Mouse (Mus musculus) forebrain, embryonic 13.5 days (tissue): ENCODE data around the gene Nrros. TPM values are rescaled to one million over a fixed set of nuclear protein-coding genes. Genes with fewer than 3 reads are reported as not detected.
A peak's percentile ranks its signal among the peaks of the same experiment; 100 is the strongest.

Experiments used
- ATAC-seq: fragments of 200-750 bp; cut with Nextera tagmentation; 2 replicates; pipeline ENCODE4 v1.8.0; 2017
- H3K27ac ChIP-seq: fragments of 300-500 bp; sonication (generic); 2 replicates; pipeline ENCODE4 v1.5.1; 2015; ENCODE audit warnings: inconsistent platforms, mild to moderate bottlenecking, moderate library complexity
- H3K27me3 ChIP-seq: fragments of 300-500 bp; sonication (generic); 2 replicates; pipeline ENCODE4 v1.6.1; 2015; ENCODE audit warnings: mild to moderate bottlenecking, inconsistent platforms
- H3K36me3 ChIP-seq: fragments of 300-500 bp; sonication (generic); 2 replicates; pipeline ENCODE4 v1.6.1; 2015; ENCODE audit warnings: mild to moderate bottlenecking, inconsistent platforms; ENCODE audit not compliant: poor library complexity, severe bottlenecking
- H3K4me1 ChIP-seq: fragments of 300-500 bp; sonication (generic); 2 replicates; pipeline ENCODE4 v1.6.1; 2015; ENCODE audit warnings: inconsistent platforms
- H3K4me2 ChIP-seq: fragments of 300-500 bp; sonication (generic); 2 replicates; pipeline ENCODE4 v1.6.1; 2015; ENCODE audit warnings: inconsistent platforms, mild to moderate bottlenecking, moderate library complexity
- H3K4me3 ChIP-seq: fragments of 300-500 bp; sonication (generic); 2 replicates; pipeline ENCODE4 v1.5.1; 2015; ENCODE audit warnings: mild to moderate bottlenecking, inconsistent platforms
- H3K9ac ChIP-seq: fragments of 300-500 bp; sonication (generic); 2 replicates; pipeline ENCODE4 v1.6.1; 2015; ENCODE audit warnings: mild to moderate bottlenecking, inconsistent platforms
- H3K9me3 ChIP-seq: fragments of 300-500 bp; sonication (generic); replicated peaks from 2 replicates; pipeline ENCODE4 v1.6.1; 2016; ENCODE audit warnings: inconsistent platforms
- WGBS: fragments of 180-500 bp; shearing (Covaris S2); methylation state at CpG from one replicate; pipeline ENCODE4 v1.1.7; 2015; 5-methylcytosine and 5-hydroxymethylcytosine counted together
- polyA plus RNA-seq: library from polyadenylated mRNA; unstranded; fragments of >200 nt; fragmentation: Nextera tagmentation; extraction: Ambion mirVana; gene quantifications from 2 replicates; pipeline ENCODE4 v1.2.1, GENCODE M21; 2015

Nrros gene
- polyA plus RNA-seq, 1 experiment from 2014 or later: 7.2 TPM

- Histone ChIP-seq H3K4me2 (peak overlapping the region; percentile 18), H3K36me3 (no peaks in the 10 kb centered on the region), H3K27me3 (no peaks in the 10 kb centered on the region), H3K9ac (no peak overlapping the region), H3K9me3 (no peaks in the 10 kb centered on the region), H3K4me1 (peaks cover 7% of the 10 kb centered on the region), H3K4me3 (no peak overlapping the region), H3K27ac (no peak overlapping the region)
- no peak for ATAC-seq
- WGBS: 57% methylated on average over 17 of the region's 18 CpGs
Measured at GRCm38 (mm10) chr16:32176896-32177686, 11.7 kb upstream of the Nrros start.

GRCm38 (mm10) chr16:32175029-32175428 lies 9.6 kb upstream of the Nrros start:
- no peak overlapping the region for H3K4me2 ChIP-seq
- ATAC-seq: no peak
- H3K4me1 ChIP-seq: peaks cover 7% of the 10 kb centered on the region
- no peaks in the 10 kb centered on the region for H3K36me3 ChIP-seq
- H3K9me3 ChIP-seq: no peaks in the 10 kb centered on the region
- H3K9ac ChIP-seq: no peak overlapping the region
- no peaks in the 10 kb centered on the region for H3K27me3 ChIP-seq
- WGBS: 92% methylated on average over 4 of the region's 4 CpGs
- H3K27ac ChIP-seq: no peak overlapping the region
- H3K4me3 ChIP-seq: no peak overlapping the region

GRCm38 (mm10) chr16:32174340-32175005 lies 9.1 kb upstream of the Nrros start:
- H3K4me1 ChIP-seq: peaks cover 7% of the 10 kb centered on the region
- H3K36me3 ChIP-seq: no peaks in the 10 kb centered on the region
- H3K4me2 ChIP-seq: no peak overlapping the region
- 89% methylated on average over 8 of the region's 8 CpGs for WGBS
- H3K27ac ChIP-seq: no peak overlapping the region
- no peaks in the 10 kb centered on the region for H3K9me3 ChIP-seq
- ATAC-seq: no peak
- H3K9ac ChIP-seq: no peak overlapping the region
- H3K4me3 ChIP-seq: no peak overlapping the region
- H3K27me3 ChIP-seq: no peaks in the 10 kb centered on the region

GRCm38 (mm10) chr16:32173401-32173800 lies 8.0 kb upstream of the Nrros start:
- Histone ChIP-seq H3K4me2 (no peak overlapping the region), H3K4me3 (no peak overlapping the region), H3K4me1 (peaks cover 7% of the 10 kb centered on the region), H3K9me3 (no peaks in the 10 kb centered on the region), H3K36me3 (no peaks in the 10 kb centered on the region), H3K27me3 (no peaks in the 10 kb centered on the region), H3K27ac (no peak overlapping the region), H3K9ac (no peak overlapping the region)
- 74% methylated on average over 10 of the region's 11 CpGs for WGBS
- ATAC-seq: no peak

- 87% methylated on average over 5 of the region's 5 CpGs for WGBS
Measured at GRCm38 (mm10) chr16:32171031-32171731, 5.8 kb upstream of the Nrros start.

GRCm38 (mm10) chr16:32167819-32168545 lies 2.6 kb upstream of the Nrros start:
- Histone ChIP-seq H3K9me3 (no peaks in the 10 kb centered on the region), H3K4me2 (no peak overlapping the region), H3K9ac (no peak overlapping the region), H3K27me3 (peaks cover 11% of the 10 kb centered on the region), H3K4me3 (no peak overlapping the region), H3K27ac (no peak overlapping the region), H3K36me3 (no peaks in the 10 kb centered on the region), H3K4me1 (peaks cover 9% of the 10 kb centered on the region)
- WGBS: 93% methylated on average over 4 of the region's 4 CpGs
- no peak for ATAC-seq

More at GRCm38 (mm10) chr16:32171031-32171731, 5.8 kb upstream of the Nrros start:
- no peaks in the 10 kb centered on the region for H3K9me3 ChIP-seq
- no peaks in the 10 kb centered on the region for H3K4me1 ChIP-seq
- no peak for ATAC-seq
- no peak overlapping the region for H3K4me3 ChIP-seq
- H3K27ac ChIP-seq: no peak overlapping the region
- H3K27me3 ChIP-seq: no peaks in the 10 kb centered on the region; the same call in 1 of the 2 replicates
- no peak overlapping the region for H3K9ac ChIP-seq
- H3K4me2 ChIP-seq: no peak overlapping the region
- H3K36me3 ChIP-seq: no peaks in the 10 kb centered on the region

GRCm38 (mm10) chr16:32164396-32165027 lies 882 bp downstream of the Nrros start:
- Histone ChIP-seq H3K36me3 (no peaks in the 10 kb centered on the region), H3K27ac (no peak overlapping the region), H3K4me1 (peaks cover 9% of the 10 kb centered on the region), H3K27me3 (peaks cover 11% of the 10 kb centered on the region), H3K9me3 (no peaks in the 10 kb centered on the region), H3K4me2 (peak overlapping the region; percentile 71; the same call in 1 of the 2 replicates), H3K4me3 (peak overlapping the region; percentile 37; the same call in 1 of the 2 replicates), H3K9ac (no peak overlapping the region; the same call in 1 of the 2 replicates)
- 70% methylated on average over 19 of the region's 19 CpGs for WGBS
- no peak for ATAC-seq

- 80% methylated on average over 5 of the region's 5 CpGs for WGBS
- H3K27ac ChIP-seq: no peak overlapping the region
- ATAC-seq: no peak
Measured at GRCm38 (mm10) chr16:32163891-32164290, 1.5 kb downstream of the Nrros start.

GRCm38 (mm10) chr16:32163392-32163791 lies 2.0 kb downstream of the Nrros start:
- H3K4me1 ChIP-seq: peaks cover 9% of the 10 kb centered on the region
- ATAC-seq: no peak
- no peak overlapping the region for H3K4me3 ChIP-seq
- H3K4me2 ChIP-seq: no peak overlapping the region
- peaks cover 11% of the 10 kb centered on the region for H3K27me3 ChIP-seq
- WGBS: 74% methylated on average over 4 of the region's 4 CpGs
- H3K27ac ChIP-seq: no peak overlapping the region
- H3K9ac ChIP-seq: no peak overlapping the region
- H3K36me3 ChIP-seq: no peaks in the 10 kb centered on the region
- H3K9me3 ChIP-seq: no peaks in the 10 kb centered on the region

More at GRCm38 (mm10) chr16:32163891-32164290, 1.5 kb downstream of the Nrros start:
- no peaks in the 10 kb centered on the region for H3K9me3 ChIP-seq
- no peaks in the 10 kb centered on the region for H3K36me3 ChIP-seq
- H3K4me3 ChIP-seq: no peak overlapping the region
- H3K4me1 ChIP-seq: peaks cover 9% of the 10 kb centered on the region
- H3K9ac ChIP-seq: no peak overlapping the region
- H3K4me2 ChIP-seq: no peak overlapping the region
- H3K27me3 ChIP-seq: peaks cover 11% of the 10 kb centered on the region

- WGBS: 93% methylated on average over 9 of the region's 9 CpGs
- H3K9ac ChIP-seq: no peak overlapping the region
- no peaks in the 10 kb centered on the region for H3K9me3 ChIP-seq
- H3K4me3 ChIP-seq: no peak overlapping the region
- H3K4me2 ChIP-seq: no peak overlapping the region
- no peak overlapping the region for H3K27ac ChIP-seq
- ATAC-seq: no peak
- no peaks in the 10 kb centered on the region for H3K36me3 ChIP-seq
- H3K27me3 ChIP-seq: peaks cover 11% of the 10 kb centered on the region
- peaks cover 9% of the 10 kb centered on the region for H3K4me1 ChIP-seq
Measured at GRCm38 (mm10) chr16:32160742-32161323, 4.6 kb downstream of the Nrros start.

- no peaks in the 10 kb centered on the region for H3K36me3 ChIP-seq
Measured at GRCm38 (mm10) chr16:32158966-32159365, 6.4 kb downstream of the Nrros start.

More at GRCm38 (mm10) chr16:32158966-32159365, 6.4 kb downstream of the Nrros start:
- peaks cover 14% of the 10 kb centered on the region; the same call in 1 of the 2 replicates for H3K4me1 ChIP-seq
- H3K9ac ChIP-seq: no peak overlapping the region
- WGBS: 94% methylated on average over 3 of the region's 3 CpGs
- no peaks in the 10 kb centered on the region for H3K27me3 ChIP-seq
- no peak for ATAC-seq
- no peaks in the 10 kb centered on the region for H3K9me3 ChIP-seq
- H3K27ac ChIP-seq: no peak overlapping the region
- no peak overlapping the region for H3K4me3 ChIP-seq
- no peak overlapping the region for H3K4me2 ChIP-seq
